Mouse (Mus musculus): ENCODE data around the gene Ppp1r35.

DNA sequence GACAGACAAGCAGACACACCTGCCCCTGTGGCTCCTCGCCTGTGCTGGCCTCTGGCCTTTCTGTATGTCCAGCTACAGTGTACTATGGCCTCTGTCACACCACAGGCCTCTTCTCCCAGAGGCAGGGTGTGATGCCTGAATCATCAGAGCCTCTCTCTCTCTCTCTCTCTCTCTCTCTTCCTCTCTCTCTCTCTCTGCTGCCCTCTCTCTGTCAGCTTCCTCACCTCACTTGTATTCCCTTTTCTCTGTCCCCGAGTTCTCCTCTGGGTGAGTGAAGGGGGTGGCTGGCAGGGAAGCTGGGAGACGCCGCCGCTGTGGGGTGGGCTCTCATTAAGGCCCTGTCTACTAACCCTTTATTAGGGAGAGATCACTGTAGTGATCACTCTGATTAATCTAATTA lies 40.1 kb upstream of the Ppp1r35 start:
- TF ChIP-seq POLR2A (IDR thresholded peaks at IDR 0.05; ENCODE audit: borderline replicate concordance, control insufficient read depth, low read depth, low read length): no peak
- TF ChIP-seq CTCF (IDR thresholded peaks at IDR 0.05; ENCODE audit: control insufficient read depth, insufficient read depth, low read length): no peak

Data from bone marrow, adult 2 months (tissue).